ENCODE assay signal across 9 mouse cellular contexts in the genomic region with DNA sequence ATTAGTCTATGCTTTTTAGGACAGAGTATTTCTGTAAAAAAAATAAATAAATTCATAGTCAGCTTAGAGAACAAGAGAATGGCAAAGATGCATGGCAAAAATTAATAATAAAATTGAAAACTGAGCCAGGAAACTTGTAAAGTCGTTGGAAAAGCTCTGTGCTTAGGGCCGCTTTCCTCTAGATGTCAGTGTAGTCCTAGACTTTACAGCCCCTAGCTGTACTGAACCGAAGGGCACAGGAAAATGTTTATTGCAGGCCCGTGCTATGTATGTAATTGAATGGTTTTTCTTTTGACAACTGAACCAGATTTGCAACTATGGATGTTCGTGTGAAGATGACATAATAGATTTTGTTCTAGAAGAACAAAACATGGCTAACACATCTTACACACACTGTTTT. TPM values are rescaled to one million over a fixed set of nuclear protein-coding genes. Genes with fewer than 3 reads are reported as not detected.
DNase-seq lines count a peak whose midpoint lies in the region; ATAC-seq and TF ChIP-seq lines count a peak whose summit lies in the region.
"Had no signal": no experiment of that assay in that cellular context is flagged by ENCODE, and none has a peak within 500 bp of the region (broad histone marks: within the 10 kb centered on the region; RNA-seq: fewer than 3 reads in every experiment).

No protein-coding gene starts in this region.

- TF ChIP-seq POLR2A in brain, embryonic 14.5 days (IDR thresholded peaks at IDR 0.05; ENCODE audit: borderline replicate concordance, extremely low read depth, insufficient read depth, insufficient read length, poor library complexity, severe bottlenecking), result no peak

- H3K9me3 ChIP-seq in heart, embryonic 11.5 days (replicated peaks; ENCODE audit: control insufficient read depth, low read length), result no peaks in the 10 kb centered on the region
- no peaks in the 10 kb centered on the region for H3K9me3 ChIP-seq in E14TG2a.4 (ENCODE audit: low read length)
- no peaks in the 10 kb centered on the region for H3K9me3 ChIP-seq in kidney, postnatal 0 days (replicated peaks; ENCODE audit: low read length)

- TF ChIP-seq CTCF in E14TG2a.4 (conservative IDR thresholded peaks at IDR 0.05; ENCODE audit: low read length), result peak; percentile 35
- peak; percentile 74 for TF ChIP-seq CTCF in brain, embryonic 14.5 days (IDR thresholded peaks at IDR 0.05; ENCODE audit: borderline replicate concordance, extremely low read depth, insufficient read depth, insufficient read length)
- TF ChIP-seq CTCF in kidney, postnatal 0 days (IDR thresholded peaks at IDR 0.05; ENCODE audit: low read depth), result peak; percentile 77

- WGBS in heart, embryonic 11.5 days (ENCODE audit: insufficient replicate concordance), result 23% methylated on average over 5 of the region's 5 CpGs
- WGBS in kidney, postnatal 0 days, result 9% methylated on average over 5 of the region's 5 CpGs

- no peak for ATAC-seq in heart, embryonic 11.5 days (replicated peaks; ENCODE audit: insufficient number of reproducible peaks, low FRiP score, low TSS enrichment)
- ATAC-seq in kidney, postnatal 0 days (replicated peaks; ENCODE audit: low FRiP score, low read depth), result no peak
- ATAC-seq in CD4-positive, CD25-positive, alpha-beta regulatory T cell, adult 4 months, result no peak

- H3K4me3 ChIP-seq in heart, embryonic 11.5 days (ENCODE audit: low read depth, low read length), result no peak overlapping the region
- H3K4me3 ChIP-seq in E14TG2a.4 (replicated peaks; ENCODE audit: low read length), result no peak overlapping the region
- H3K4me3 ChIP-seq in kidney, postnatal 0 days (replicated peaks; ENCODE audit: low read depth, low read length), result no peak overlapping the region

- no peak overlapping the region for H3K9ac ChIP-seq in heart, embryonic 11.5 days (ENCODE audit: low read depth, low read length)
- H3K9ac ChIP-seq in kidney, postnatal 0 days (ENCODE audit: low read depth, low read length), result no peak overlapping the region

- H3K4me2 ChIP-seq in heart, embryonic 11.5 days, result no peak overlapping the region
- no peak overlapping the region for H3K4me2 ChIP-seq in kidney, postnatal 0 days (ENCODE audit: low read length)

- H3K27ac ChIP-seq in heart, embryonic 11.5 days (ENCODE audit: low read depth, low read length), result no peak overlapping the region
- H3K27ac ChIP-seq in kidney, postnatal 0 days, result no peak overlapping the region

- no peaks in the 10 kb centered on the region for H3K36me3 ChIP-seq in heart, embryonic 11.5 days (ENCODE audit: control insufficient read depth, insufficient read depth, low read length)
- no peaks in the 10 kb centered on the region for H3K36me3 ChIP-seq in E14TG2a.4 (ENCODE audit: insufficient read depth, low read length)
- no peaks in the 10 kb centered on the region for H3K36me3 ChIP-seq in kidney, postnatal 0 days (ENCODE audit: insufficient read depth, low read length)

- intact Hi-C loops in heart, postnatal 25 days (cut with DNase I), result no loop called here

- H3K4me1 ChIP-seq in heart, embryonic 11.5 days (ENCODE audit: control insufficient read depth, insufficient read depth, low read length), result 0 out of 2 replicates have a peak, but pooled peaks cover 3% of the 10 kb centered on the region
- H3K4me1 ChIP-seq in E14TG2a.4 (replicated peaks; ENCODE audit: low read depth, low read length), result peaks cover 11% of the 10 kb centered on the region
- no peaks in the 10 kb centered on the region for H3K4me1 ChIP-seq in kidney, postnatal 0 days (replicated peaks; ENCODE audit: insufficient read depth, low read length)

- no peaks in the 10 kb centered on the region for H3K27me3 ChIP-seq in heart, embryonic 11.5 days (ENCODE audit: control insufficient read depth, insufficient read depth, low read length)
- no peaks in the 10 kb centered on the region for H3K27me3 ChIP-seq in E14TG2a.4 (ENCODE audit: insufficient read depth, low read length)
- H3K27me3 ChIP-seq in kidney, postnatal 0 days (ENCODE audit: insufficient read depth, low read length), result no peaks in the 10 kb centered on the region

- DNase-seq in heart, postnatal 4 days, result peak; percentile 17
- DNase-seq in brain, embryonic 14.5 days (ENCODE audit: low read depth), result peak; percentile 82
- DNase-seq in kidney, postnatal 0 days (ENCODE audit: low spot score), result peak; percentile 83
- DNase-seq in telencephalon, adult 2 months (ENCODE audit: low read depth, low spot score), result peak; percentile 38
- DNase-seq in heart, postnatal 25 days (ENCODE audit: low spot score), result no peak

RNA-seq across cellular contexts. Expression of gene Tyrp1, which starts 32.1 kb away (rescaled TPM):
- total RNA-seq in heart, postnatal 4 days (2021), result under 1 TPM; 0.43 to 0.52 TPM
- not detected in 2 replicates for polyA plus RNA-seq in heart, embryonic 11.5 days (2014; fragmentation: Nextera tagmentation; extraction: Ambion mirVana)
- polyA plus RNA-seq in brain, embryonic 14.5 days (2012; rRNA removed), result 0.11 and 0.45 TPM in 2 replicates
- not detected in 2 replicates for polyA plus RNA-seq in kidney, postnatal 0 days (2015; fragmentation: Nextera tagmentation; extraction: Ambion mirVana)
- total RNA-seq in heart, postnatal 25 days (2021), result under 1 TPM in 1 of 2 experiments, not detected in 1; 0.08 TPM
- not detected for polyA plus RNA-seq in CD4-positive, CD25-positive, alpha-beta regulatory T cell, adult 4 months (2017; shearing (Covaris generic))
- polyA plus RNA-seq: heart, embryonic 14.5 days had no signal

RNA-seq across cellular contexts. Expression of gene Lurap1l, which starts 44.4 kb away (rescaled TPM):
- total RNA-seq in heart, postnatal 4 days (2021), result 1 to 10 TPM; 2.4 to 2.8 TPM
- polyA plus RNA-seq in heart, embryonic 11.5 days (2014; fragmentation: Nextera tagmentation; extraction: Ambion mirVana), result 1.7 and 2.5 TPM in 2 replicates
- polyA plus RNA-seq in brain, embryonic 14.5 days (2012; rRNA removed), result 4.8 and 5.4 TPM in 2 replicates
- polyA plus RNA-seq in kidney, postnatal 0 days (2015; fragmentation: Nextera tagmentation; extraction: Ambion mirVana), result 18.3 and 22.2 TPM in 2 replicates
- 1 to 10 TPM; 2.0 to 2.1 TPM for total RNA-seq in heart, postnatal 25 days (2021)
- not detected for polyA plus RNA-seq in CD4-positive, CD25-positive, alpha-beta regulatory T cell, adult 4 months (2017; shearing (Covaris generic))
